Mouse (Mus musculus): ENCODE measurements around the gene Fam136a. TPM values are rescaled to one million over a fixed set of nuclear protein-coding genes. Genes with fewer than 3 reads are reported as not detected.
A peak's percentile ranks its signal among the peaks of the same experiment; 100 is the strongest.

Fam136a gene
- polyA plus RNA-seq, 1 experiment: 35.3 TPM

DNA sequence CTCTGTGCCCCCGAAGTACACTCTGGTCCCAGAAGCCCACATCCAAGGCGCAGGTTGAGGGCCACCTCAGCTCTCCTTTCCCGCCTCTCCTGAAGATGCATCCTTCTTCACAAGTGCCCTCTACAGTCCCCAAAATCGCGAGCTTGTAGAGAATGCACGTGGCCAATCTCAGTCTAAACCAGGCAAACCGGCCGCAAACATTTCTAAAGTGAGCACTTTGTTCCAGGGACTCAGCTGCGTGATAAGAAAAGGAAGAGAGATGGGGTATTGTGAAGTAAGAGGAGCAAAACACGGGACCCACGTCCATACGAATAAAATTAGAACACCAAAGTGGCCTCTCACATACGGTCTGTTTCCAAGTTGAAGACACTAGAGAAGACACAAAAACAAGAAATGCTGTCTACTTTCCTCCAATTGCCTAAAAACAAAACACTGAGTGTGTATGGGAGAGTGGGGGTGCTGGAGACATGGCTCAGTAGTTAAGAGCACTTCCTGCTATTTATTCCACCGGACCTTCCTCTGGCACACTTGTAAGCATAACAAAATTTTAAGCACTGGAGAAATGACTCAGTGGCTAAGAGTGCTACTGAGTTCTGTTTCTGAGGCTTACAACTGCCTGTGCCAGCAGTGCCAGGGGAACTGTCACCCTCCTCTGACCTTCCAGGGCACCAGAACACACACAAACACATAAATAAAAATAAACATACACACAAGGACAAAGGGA, 32.0 kb downstream of the Fam136a start:
- no peak for DNase-seq (ENCODE audit: low spot score)

DNA sequence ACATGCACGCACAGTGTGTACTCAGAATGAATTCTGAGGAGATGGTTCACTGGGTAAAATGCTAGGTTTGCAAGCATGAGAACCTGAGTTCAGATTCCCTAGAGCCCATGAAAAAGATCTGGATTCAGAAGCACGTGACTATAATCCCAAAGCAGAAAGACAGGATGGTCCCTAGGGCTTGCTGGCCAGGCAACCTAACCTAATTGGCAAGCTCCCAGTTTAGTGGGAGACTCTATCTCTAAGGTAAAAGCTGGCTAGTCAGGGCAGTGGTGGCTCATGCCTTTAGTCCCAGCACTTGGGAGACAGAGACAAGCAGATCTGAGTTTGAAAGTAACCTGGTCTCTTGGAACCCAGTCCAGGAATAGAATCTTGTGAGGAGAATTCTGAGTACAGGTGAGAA, 33.5 kb downstream of the Fam136a start:
- DNase-seq (ENCODE audit: low spot score): no peak

DNA sequence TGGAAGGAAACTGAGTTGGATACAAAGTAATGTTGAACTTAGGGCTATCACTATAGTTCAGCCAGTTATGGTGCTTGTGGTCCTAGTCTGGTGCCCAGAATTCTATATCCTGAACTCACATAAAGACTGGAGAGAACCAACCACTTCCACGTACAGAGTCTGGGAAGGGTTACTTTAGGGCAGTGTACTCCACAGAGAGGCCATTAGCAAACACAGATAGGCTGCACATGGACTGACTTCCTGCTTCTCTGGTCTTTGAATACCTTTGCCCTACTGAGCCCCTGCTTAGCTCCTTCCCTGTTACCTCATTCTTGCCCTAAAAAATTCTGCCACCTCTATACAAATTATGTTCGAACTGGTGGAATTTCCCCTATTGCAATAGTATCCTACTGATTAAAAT, 34.5 kb downstream of the Fam136a start:
- DNase-seq (ENCODE audit: low spot score): no peak

DNA sequence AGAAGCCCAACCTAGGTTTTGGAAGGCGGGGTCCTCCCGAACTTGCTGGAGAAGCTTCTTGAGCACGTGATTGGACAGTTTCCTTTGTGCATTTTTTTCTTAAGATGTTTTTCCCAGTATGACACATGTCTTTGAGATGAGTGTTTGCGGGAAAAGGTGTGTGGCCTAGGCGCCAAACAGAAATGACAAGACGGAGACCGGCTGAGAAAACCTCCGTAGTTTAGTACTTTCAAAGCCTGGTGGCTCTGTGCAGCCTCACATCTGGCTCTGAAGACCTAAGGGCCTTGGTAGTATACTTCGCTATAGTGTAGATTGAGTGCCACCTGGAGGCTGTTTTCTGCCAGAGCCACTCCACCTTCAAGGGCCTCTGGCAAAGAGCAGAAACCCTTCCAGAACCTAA, 35.5 kb downstream of the Fam136a start:
- DNase-seq (ENCODE audit: low spot score): no peak

DNA sequence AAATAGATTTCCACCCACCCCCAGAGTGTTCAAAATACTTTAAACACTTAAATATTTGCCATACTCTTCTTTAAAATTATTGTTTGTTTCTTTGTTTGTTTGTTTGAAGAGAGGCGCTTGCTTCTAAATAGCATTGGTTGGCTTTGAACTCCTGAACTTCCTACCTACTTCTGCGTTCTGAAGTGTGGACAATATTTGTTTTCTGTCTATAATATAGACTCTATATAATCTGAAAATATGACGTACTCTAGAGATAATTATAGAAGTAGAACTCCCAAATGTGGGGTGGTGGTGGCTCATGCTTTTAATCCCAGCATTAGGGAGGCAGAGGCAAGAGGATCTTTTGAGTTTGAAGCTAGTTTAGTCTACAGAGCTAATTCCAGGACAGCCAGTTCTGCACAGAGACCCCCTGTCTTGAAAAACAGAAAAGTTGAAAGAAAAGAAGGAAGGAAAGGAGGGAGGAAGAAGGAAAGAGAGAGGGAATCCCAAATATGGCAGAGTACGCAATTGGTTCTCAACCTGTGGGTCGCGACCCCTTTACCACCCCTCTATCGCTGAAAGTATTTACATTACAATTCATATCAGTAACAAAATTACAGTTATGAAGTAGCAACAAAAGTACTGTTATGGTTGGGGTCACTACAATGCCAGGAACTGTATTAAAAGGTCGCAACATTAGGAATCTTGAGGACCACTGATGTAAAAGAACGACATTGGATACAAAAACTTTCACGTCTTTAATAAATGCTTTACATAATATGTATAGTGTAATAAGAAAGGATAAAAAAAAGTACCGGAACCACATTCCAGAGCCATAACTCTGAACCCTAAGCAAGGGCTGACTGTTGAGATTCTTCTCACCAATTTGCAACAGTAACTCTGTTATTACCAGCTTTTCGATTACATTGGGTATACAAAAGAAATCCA, 37.5 kb downstream of the Fam136a start:
- DNase-seq (ENCODE audit: low spot score): no peak

DNA sequence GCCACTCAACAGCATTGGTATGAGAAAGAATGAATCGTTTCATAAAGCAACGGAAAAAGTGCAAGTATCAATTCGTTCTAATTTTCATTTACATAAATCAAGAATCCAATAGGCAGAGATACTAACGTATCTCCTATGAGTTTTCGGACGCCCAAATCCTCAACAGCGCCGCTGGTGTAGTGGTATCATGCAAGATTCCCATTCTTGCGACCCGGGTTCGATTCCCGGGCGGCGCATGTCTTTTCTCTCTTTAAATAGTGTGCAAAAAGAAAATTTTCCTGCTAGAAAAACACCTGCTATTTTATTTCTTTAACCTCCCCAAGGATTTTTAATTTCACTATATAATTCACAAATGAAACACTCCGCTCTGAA, 38.3 kb downstream of the Fam136a start:
- peak; percentile 83 for DNase-seq (ENCODE audit: low spot score)

DNA sequence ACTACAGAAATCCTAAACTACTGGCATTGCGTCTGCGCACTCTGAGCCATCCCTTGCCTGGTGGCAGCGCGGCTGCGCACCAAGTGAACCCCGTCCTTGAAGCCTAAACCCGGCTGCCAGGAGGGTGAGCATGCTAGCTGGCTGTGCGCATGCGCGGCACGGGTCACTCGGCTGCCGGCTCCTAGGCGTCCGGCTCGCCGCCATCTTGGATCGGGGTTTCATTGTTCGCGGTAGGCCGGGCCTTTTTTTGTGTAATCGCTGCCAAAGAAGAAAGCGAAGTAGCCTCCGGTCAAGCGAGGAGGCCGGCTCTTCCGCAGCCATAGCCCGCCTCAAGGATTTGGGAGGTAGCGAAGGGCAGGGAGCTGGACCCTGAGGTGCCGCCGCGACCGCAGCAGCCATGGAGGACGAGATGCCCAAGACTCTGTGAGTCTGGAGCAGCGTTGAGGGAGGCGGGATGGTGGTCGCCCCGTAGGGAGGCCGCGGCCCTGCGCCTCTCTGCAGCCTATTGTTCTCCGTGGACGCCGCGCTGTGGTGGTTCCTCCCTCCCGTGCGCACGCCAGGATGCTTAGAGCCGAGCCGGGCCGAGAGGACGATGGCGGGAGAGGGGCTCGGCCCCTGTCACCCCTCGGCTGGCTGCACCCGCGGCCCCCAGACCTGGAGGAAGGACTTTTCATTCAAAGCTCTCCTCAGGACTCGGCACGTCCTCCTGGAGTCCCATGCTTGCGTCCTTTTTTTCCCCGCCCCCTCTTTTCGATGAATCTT, 38.8 kb downstream of the Fam136a start, which contains the start of gene Tia1:
Tia1 (plus strand) TSS at position 120 of the 762 bp plus-strand sequence.
- peak; percentile 91 for DNase-seq (ENCODE audit: low spot score)

DNA sequence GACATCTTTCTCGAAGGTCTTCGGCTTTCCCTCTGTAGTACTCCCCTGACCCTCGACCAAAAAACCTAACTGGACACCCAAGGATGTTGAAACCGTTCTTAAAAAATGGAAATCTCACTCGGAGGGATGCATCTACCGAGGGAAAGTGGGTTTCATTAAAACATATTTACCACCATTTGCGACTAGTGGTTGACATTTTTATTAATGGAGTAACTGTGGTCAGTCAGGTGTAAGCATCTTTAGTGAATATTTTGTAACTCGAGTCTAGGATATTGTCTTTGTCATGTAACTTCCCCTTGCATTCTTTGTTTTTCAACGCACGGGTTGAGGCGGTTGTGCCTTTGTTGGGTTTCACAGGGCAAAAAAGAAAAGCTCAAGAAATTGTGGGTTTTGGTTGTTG, 39.5 kb downstream of the Fam136a start:
- no peak for DNase-seq (ENCODE audit: low spot score)

DNA sequence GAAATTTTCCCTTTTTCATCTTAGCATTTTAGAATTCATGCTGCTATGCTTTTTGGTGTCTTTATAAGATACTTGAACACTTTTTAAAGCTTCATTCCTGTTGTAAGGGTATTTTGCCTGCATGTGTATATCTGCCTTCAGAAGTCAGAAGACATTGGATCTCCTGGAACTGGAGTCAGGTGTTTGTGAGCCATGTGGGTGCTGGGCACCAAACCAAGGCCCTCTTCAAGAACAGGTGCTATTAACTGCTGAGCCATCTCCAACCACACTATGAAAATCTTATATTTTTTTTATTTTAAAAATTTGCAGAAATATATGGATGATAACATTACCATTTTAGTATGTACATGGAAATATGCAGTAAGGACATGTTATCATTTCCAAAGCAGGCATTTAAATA, 40.9 kb downstream of the Fam136a start:
- DNase-seq (ENCODE audit: low spot score): no peak

DNA sequence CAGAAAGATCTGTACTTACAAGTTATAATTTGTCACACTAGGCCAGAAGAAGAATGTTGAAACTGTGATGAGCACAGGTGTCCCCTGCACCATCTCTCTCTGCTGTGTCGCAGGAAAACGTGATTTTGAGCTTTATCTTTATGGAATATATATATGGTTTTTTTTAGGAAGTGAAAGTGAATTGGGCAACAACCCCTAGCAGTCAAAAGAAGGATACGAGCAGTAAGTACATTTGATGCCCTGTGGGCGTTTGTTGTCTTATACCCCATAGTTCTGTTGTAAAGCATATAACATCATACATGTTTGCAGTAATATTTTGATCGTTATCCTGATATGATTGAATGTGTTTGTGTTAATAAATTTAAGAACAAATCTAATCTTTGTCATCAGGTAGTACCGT, 53.3 kb downstream of the Fam136a start:
- no peak for DNase-seq (ENCODE audit: low spot score)

DNA sequence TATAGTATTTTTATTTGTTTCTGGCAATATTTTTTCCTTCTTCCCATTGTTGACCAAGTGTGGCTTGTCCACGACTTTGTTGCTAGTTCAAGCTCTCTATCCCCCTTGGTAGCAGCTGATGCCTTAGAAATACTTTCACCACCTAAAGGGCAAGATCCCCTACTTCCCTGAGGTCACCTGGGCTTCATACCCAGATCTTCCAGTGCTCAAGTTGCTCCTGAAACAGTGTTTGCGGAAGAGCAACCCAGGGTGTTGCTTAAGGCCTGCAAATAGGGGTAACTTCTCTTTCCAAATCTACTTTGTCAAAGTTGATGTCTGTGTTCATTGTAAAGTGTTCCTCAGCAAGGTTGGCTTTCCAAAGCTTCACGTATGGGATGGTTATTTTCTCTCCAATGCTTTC, 53.8 kb downstream of the Fam136a start:
- DNase-seq (ENCODE audit: low spot score): no peak

Other genes with a start within 250 kb of the Fam136a start
- 11.4 and 14.3 TPM in 2 replicates for gene Tgfa, start 170.4 kb upstream of the Fam136a start, polyA plus RNA-seq (2012; rRNA removed)
- gene Snrpg, start 5.7 kb downstream of the Fam136a start, polyA plus RNA-seq (2012; rRNA removed): 87.2 and 143 TPM in 2 replicates
- 91.2 and 102 TPM in 2 replicates for gene Pcyox1, start 31.5 kb downstream of the Fam136a start, polyA plus RNA-seq (2012; rRNA removed)
- gene Tia1, start 38.6 kb downstream of the Fam136a start, polyA plus RNA-seq (2012; rRNA removed): 55.8 and 74.2 TPM in 2 replicates
- gene Gm44790, start 61.0 kb downstream of the Fam136a start, polyA plus RNA-seq (2012; rRNA removed): 0.28 and 1.0 TPM in 2 replicates
- gene C87436, start 72.7 kb downstream of the Fam136a start, polyA plus RNA-seq (2012; rRNA removed): 24.6 and 28.2 TPM in 2 replicates
- gene Pcbp1, start 160.7 kb downstream of the Fam136a start, polyA plus RNA-seq (2012; rRNA removed): 153 and 183 TPM in 2 replicates